Comparison of ENCODE assay signal across 8 mouse cellular contexts in genomic region chr5:33033121-33033520, GRCm38 (mm10). TPM values are rescaled to one million over a fixed set of nuclear protein-coding genes. Genes with fewer than 3 reads are reported as not detected.
DNase-seq lines count a peak whose midpoint lies in the region; ATAC-seq lines count a peak whose summit lies in the region.

No protein-coding gene starts in this region.

- no peak overlapping the region for H3K9ac ChIP-seq in limb, embryonic 15.5 days

- H3K9me3 ChIP-seq in limb, embryonic 15.5 days: no peaks in the 10 kb centered on the region

- no peak overlapping the region for H3K4me3 ChIP-seq in limb, embryonic 15.5 days

- H3K27ac ChIP-seq in limb, embryonic 15.5 days: no peak overlapping the region

- no peaks in the 10 kb centered on the region for H3K4me1 ChIP-seq in limb, embryonic 15.5 days

- DNase-seq in 3T3-L1 (ENCODE audit: low read depth, low spot score): peak; percentile 93
- DNase-seq in adrenal gland, adult 8-10 months: peak; percentile 49
- DNase-seq in embryo, embryonic 9.5 days (ENCODE audit: extremely low spot score): peak; percentile 84
- DNase-seq in heart, adult 18-20 months: peak; percentile 77 to 90
- peak; percentile 58 for DNase-seq in kidney, adult 11 months
- DNase-seq in splenic B cell, adult 2 months (ENCODE audit: low read depth, low spot score): peak; percentile 86

- H3K27me3 ChIP-seq in limb, embryonic 15.5 days: no peaks in the 10 kb centered on the region
- no peaks in the 10 kb centered on the region for H3K27me3 ChIP-seq in splenic B cell, adult 2 months (ENCODE audit: control insufficient read depth, insufficient read depth, low read length, poor library complexity, severe bottlenecking)

- peak; percentile 37; the same call in 1 of the 2 replicates for ATAC-seq in limb, embryonic 15.5 days (ENCODE audit: insufficient number of reproducible peaks, low FRiP score, low TSS enrichment, low read depth)
- ATAC-seq in monocyte, adult 5-6 weeks (replicated peaks; ENCODE audit: insufficient number of reproducible peaks, low FRiP score, low TSS enrichment, poor library complexity, severe bottlenecking): peak; percentile 84

- H3K4me2 ChIP-seq in limb, embryonic 15.5 days: no peak overlapping the region

- WGBS in limb, embryonic 15.5 days: 0% methylated on average over 4 of the region's 4 CpGs

- peaks cover 8% of the 10 kb centered on the region for H3K36me3 ChIP-seq in limb, embryonic 15.5 days
- H3K36me3 ChIP-seq in splenic B cell, adult 2 months (ENCODE audit: control insufficient read depth, insufficient read depth, low read length, poor library complexity, severe bottlenecking): no peaks in the 10 kb centered on the region

RNA-seq across cellular contexts. Expression of gene Ywhah, which starts 14.5 kb away (rescaled TPM):
- 100 to 1,000 TPM; 160 to 184 (median 171) TPM for total RNA-seq in adrenal gland, adult 8-10 months (2022)
- total RNA-seq in heart, adult 18-20 months (2021): 10 to 100 TPM; 90.3 TPM
- polyA plus RNA-seq in limb, embryonic 15.5 days (2015; fragmentation: Nextera tagmentation; extraction: Ambion mirVana): 363 and 383 TPM in 2 replicates
- total RNA-seq in monocyte, adult 5-6 weeks (2017): 137 to 272 TPM (median 186 TPM) in 3 replicates
